Mouse (Mus musculus) embryo, embryonic 11.5 days (tissue): Measurements from ENCODE around the gene Tmem217.

Experiments
- DNase-seq: peaks from one replicate; pipeline ENCODE4 v3.0.0-alpha.2; 2012; ENCODE audit warnings: low read depth, low spot score

The Tmem217 gene

DNA sequence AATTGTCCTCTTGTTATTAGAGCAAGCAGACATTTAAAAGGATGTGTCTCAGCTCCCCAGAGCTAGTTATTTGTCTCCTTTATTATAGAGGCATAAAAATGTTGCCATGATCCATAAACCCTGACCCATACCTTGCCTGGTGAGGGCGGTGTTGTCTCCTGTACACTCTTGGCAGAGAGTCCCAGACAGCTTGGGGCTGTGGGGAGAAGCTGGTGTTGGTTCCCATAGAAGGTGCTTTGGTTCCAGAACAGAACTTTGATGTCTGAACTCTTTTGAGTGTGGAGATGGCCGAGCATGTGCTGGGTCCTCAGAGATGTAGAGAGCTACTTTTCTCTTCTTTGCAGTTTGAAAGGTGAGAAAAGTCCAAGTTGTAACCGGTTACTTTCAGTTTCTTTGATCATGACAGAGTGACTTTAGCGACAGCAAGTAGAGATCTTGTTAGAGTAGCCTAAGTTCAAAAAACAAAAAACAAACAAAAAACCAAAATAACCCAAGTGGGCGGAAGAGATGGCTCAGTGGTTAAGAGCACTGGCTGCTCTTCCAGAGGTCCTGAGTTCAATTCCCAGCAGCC is at the start of gene Tmem217:
Gene Tmem217, minus strand, starts transcription at position 224 of the 571 bp plus-strand sequence.
- DNase-seq: no peak

- DNase-seq: no peak
Measured at GRCm38 (mm10) chr17:29601391-29601790, 49.2 kb upstream of the Tmem217 start.

DNA sequence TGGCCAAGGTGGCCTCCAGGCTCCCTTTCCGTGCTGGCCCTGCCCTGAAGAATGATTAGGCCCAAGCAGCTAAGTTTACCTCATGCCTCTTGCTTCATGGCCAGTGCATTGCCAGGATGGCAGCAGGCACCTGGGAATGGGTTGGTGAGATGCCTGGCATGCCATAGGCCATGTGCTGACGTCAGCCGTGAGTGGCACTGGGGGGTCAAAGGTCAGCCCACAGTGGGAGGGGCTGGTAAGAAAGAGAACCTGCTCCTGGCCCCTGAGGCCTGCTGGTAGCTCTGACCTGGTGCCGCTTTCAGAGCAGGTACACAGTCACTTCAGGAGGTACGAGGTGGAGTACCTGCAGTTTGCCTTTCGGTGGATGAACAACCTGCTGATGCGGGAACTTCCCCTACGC is 47.4 kb upstream of the Tmem217 start:
- DNase-seq: no peak

DNA sequence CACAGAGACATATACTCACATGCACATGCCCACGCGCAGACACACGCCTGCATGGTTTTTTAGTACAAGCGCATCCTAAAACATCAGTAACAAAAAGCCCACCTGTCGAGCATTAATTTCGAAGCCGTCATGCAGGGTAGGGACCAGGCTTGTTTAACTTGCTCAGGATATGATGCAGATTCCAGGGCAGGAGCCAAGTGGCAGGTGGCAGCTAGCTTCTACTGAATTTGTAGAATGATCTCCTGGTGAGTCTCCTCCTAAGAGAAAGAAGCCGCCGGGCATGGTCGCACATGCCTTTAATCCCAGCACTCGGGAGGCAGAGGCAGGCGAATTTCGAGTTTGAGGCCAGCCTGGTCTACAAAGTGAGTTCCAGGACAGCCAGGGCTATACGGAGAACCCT is 46.9 kb upstream of the Tmem217 start:
- DNase-seq: no peak

- no peak for DNase-seq
Measured at GRCm38 (mm10) chr17:29596771-29597132, 44.6 kb upstream of the Tmem217 start.

GRCm38 (mm10) chr17:29595891-29596770 is 43.9 kb upstream of the Tmem217 start:
- no peak for DNase-seq

DNA sequence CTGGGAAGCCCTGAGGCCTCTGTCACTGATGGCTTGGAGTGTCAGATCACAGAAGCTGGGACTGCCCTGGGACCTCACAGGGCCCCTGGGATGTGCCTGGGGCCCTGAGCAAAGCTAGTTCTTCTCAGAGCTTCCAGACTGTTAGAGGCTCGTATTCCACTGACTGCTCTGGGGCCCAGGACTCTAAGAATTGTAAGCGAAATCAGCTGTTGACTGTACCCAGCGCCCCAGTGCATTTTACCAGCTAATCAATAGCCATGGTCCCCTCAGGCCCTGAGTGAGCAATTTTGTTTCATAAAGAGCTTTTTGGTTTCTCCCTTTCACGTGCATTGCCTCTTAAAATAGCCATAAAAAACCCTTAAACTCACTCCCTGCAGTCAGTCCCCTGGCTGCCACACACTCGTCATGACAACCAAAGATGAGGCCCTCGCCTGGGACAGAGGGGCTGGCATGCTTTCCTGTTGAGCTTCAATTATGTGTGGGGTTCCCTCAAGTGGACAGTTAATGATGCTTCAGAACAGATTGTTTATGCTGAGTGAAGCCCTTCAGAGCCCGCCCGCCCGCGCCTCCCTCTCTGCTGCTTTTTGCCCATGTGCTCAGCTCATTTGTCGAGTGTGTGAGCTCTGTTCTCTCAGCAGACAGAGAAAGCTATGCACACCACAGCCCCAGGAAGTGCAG is 37.2 kb upstream of the Tmem217 start:
- DNase-seq: no peak

DNA sequence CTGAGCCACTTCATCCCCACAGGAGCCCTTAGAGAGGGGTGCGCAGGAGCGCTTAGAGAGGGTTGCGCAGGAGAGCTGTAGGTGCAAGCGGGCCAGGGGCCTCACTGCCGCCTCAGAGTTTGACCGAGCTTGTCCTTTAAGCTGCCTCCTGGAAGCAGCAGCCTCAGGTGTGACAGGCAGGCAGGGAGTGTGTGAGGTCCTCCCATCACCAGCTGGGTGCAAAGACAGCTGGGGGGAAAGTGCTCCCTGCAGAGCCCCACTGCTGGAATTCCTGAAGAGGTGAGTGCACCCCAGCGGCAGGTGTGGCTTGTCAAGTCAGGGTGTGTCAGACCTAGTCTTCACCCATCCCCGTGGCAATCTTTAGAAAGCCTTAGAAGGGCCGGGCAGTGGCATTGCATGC is 34.7 kb upstream of the Tmem217 start:
- DNase-seq: no peak

- no peak for DNase-seq
Measured at GRCm38 (mm10) chr17:29585446-29585845, 33.3 kb upstream of the Tmem217 start.

DNA sequence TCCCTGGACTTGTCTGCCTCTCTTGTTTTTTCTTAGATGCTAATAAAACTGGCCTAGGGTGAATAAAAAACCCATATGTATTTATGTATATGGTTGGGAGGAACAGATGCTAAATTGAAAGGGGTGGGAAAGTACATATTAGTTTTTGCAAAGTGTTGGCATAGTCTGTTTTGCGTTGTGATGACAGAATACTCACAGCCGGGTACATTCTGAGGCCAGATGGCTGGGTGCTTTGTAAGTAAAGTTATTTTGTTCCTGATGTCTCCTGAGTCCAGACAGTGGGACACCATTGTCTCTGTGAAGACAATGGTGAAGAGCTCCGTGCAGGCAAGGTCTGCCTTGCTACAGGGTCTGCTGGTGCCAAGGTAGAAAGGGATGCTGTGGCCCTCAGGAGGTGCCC is 32.6 kb upstream of the Tmem217 start:
- DNase-seq: no peak

DNA sequence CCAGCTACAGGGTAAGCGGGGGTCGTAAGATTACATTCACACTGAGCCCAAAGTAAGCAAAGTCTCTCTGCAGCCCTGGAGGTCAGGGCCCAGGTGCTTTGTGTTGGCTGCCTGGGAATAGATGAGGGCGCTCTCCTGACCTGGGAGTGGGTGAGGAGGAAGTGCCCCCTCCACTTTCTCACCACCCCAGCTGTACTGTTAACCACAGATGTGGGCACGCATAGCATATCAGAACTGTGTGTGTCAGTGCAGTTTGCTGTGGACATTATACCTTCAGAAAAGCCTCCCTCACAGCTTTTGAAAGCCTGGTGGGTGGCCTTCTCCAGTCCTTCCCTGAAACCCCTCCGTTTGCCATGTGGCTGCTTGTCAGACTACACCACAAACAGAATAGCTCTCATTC is 32.1 kb upstream of the Tmem217 start:
- DNase-seq: no peak

GRCm38 (mm10) chr17:29583569-29583968 is 31.4 kb upstream of the Tmem217 start:
- DNase-seq: no peak

DNA sequence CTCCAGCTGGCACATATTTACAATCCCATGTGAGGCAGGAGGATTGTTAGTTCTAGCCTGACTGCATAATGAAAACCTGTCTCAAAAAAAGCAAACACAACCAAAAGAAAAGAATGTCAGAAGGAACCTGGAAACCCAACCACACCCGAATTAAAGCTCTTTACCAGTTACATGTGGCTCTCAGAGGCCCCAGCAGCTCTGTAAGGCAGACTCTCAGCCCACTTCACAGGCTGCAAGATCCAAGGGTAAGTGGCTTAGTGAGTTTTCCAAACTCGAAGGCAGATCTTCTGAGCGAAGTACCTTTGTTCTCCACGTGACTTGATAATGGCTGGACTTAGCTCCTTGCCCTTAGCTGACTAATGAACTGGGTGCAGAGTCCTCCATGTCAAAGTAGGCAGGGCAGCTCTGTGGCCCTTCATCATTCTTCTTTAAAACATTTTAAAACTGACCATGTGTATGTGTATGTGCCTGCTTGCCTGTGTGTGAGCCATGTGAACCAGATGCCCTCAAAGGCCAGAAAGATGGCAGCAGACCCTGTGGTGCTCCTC is 27.5 kb upstream of the Tmem217 start:
- DNase-seq: no peak

DNA sequence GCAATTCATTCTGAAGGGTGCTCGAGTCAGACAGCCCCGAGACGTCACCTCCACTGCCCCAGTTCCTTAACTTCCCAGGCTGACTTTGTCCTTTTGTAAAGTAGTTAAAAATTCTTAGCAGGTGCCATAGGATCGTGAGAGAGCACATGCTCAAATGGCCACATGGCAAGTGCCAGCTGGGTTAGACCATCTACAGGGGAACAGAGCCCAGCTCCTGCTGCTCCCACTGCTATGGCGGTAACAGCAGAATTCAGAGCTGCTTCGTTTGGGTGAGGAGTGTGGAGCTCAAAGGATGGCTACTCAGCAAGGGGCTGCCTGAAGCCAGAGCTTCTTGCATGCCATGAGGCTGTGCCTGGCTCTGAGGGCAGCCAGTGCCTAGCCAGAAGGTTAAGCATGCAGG is 17.6 kb upstream of the Tmem217 start:
- no peak for DNase-seq

GRCm38 (mm10) chr17:29568435-29568834 is 16.2 kb upstream of the Tmem217 start:
- DNase-seq: no peak

DNA sequence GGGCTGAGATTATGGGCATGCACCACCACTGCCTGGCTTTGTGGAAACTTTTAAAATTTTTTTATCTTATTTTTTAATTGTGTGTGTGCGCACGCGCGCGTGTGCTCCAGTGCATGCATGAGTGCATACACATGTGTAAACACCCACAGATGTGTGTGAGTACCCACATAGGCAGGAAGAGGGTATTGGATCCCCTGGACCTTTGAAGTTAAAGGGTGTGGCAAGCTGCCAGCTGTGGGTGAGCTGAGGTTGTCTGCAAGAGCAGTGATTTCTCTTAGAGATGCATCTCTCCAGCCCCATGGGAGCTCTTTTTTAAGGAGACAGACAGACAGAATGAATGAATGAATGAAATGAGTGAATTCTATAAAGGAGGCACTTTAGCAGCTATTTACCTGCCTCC is 13.3 kb upstream of the Tmem217 start:
- no peak for DNase-seq

- no peak for DNase-seq
Measured at GRCm38 (mm10) chr17:29558476-29558875, 6.3 kb upstream of the Tmem217 start.

DNA sequence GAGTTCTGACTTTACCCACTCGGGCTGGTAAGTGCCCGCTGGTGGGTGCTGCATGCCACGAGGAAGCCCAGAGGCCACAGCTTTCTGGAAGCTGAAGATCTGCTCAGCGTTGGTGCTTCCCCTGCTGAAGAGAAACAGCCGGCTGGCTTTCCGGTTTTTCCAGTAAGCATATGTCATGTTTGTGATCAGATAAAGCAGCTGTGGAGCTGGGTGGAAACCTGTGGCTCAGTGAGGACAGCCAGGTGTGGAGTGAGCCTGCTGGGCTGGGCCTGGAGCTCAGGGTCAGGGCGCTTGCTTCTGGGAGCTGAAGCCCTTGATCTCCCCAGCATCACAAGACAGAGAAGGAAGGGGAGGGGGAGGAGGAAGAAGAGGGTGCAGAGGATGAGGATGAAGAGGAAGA is 4.7 kb upstream of the Tmem217 start:
- DNase-seq: no peak

DNA sequence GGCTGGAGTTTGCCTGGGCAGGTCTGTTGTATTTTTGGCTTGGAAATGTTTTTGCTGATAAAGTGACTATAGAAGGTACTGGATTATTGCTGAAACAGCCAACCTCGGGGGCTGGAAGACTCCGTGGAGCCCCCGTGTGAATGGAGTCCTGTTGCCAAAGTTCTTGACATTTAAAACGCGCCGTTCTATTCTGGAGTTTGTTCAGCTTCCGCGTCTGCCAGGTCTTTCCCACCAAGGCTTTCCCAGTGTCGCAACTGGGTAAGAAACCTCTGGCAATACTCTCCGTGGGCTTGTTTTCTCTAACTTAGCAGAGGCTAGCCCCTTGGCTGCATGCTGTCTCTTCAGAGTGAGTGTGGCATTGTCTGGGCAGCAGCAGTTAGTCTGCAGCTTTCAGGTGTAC is 4.3 kb upstream of the Tmem217 start:
- DNase-seq: no peak

DNA sequence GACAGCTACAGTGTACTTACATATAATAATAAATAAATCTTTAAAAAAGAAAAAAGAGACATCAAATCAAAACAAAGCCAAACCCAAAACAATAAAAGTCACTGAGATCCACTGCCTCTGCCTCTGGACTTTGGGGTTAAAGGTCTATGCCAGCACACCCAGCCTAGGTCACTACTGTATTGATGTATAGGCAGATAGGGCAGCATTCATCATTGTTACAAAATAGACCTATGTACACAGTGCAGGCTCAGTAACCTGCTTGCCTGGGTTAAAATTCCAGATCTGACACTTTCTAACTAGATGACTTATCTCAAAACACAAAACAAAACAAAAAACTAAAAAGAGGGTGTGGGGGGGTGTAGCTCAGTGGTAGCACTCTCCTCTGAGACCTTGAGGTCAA is 2.0 kb upstream of the Tmem217 start:
- no peak for DNase-seq

GRCm38 (mm10) chr17:29551019-29551418 is 1.2 kb downstream of the Tmem217 start:
- no peak for DNase-seq
